Mouse (Mus musculus) adrenal gland, postnatal 36 days (tissue): Measurements from ENCODE around the gene Dock8. TPM values are rescaled to one million over a fixed set of nuclear protein-coding genes. Genes with fewer than 3 reads are reported as not detected.

Source experiments
- DNase-seq, 2 experiments: peaks; one replicate each; pipeline ENCODE4 v3.0.0; 2021; ENCODE audit warnings: mixed read lengths in 1 of 2
- total RNA-seq, 2 experiments: library from RNA; stranded (reverse); gene quantifications; 2 replicates each; pipeline ENCODE4 v1.2.3; 2021

Dock8 gene
- total RNA-seq, 2 experiments from 2014 or later: 12.2 to 31.7 TPM

GRCm38 (mm10) chr19:25187681-25188080 lies 188.3 kb downstream of the Dock8 start:
- DNase-seq: no peak

- peak in 1 of 2 experiments; percentile 33 for DNase-seq
These were observed 194.4 kb downstream of the Dock8 start for GRCm38 (mm10) chr19:25193751-25194150.

GRCm38 (mm10) chr19:25200081-25200860 lies 200.9 kb downstream of the Dock8 start:
- DNase-seq: no peak

- DNase-seq: no peak
These were observed 203.7 kb downstream of the Dock8 start for GRCm38 (mm10) chr19:25203077-25203476.

- peak in 1 of 2 experiments; percentile 16 for DNase-seq
These were observed 207.6 kb downstream of the Dock8 start for GRCm38 (mm10) chr19:25206969-25207368.

- DNase-seq: peak in 1 of 2 experiments; percentile 19
These were observed 208.5 kb downstream of the Dock8 start for GRCm38 (mm10) chr19:25207731-25208361.

- DNase-seq: no peak
These were observed 209.3 kb downstream of the Dock8 start for GRCm38 (mm10) chr19:25208596-25209110.

GRCm38 (mm10) chr19:25220611-25221010 lies 221.3 kb downstream of the Dock8 start:
- peak in 1 of 2 experiments; percentile 32 for DNase-seq

GRCm38 (mm10) chr19:25221964-25222640 lies 222.8 kb downstream of the Dock8 start:
- DNase-seq: peak in 1 of 2 experiments; percentile 17

- no peak for DNase-seq
These were observed 231.0 kb downstream of the Dock8 start for GRCm38 (mm10) chr19:25230058-25230974.

GRCm38 (mm10) chr19:25230975-25231334 lies 231.6 kb downstream of the Dock8 start:
- no peak for DNase-seq

- peak in 1 of 2 experiments; percentile 8 for DNase-seq
These were observed 232.7 kb downstream of the Dock8 start for GRCm38 (mm10) chr19:25232032-25232431.

- DNase-seq: peak; percentile 77 to 78
These were observed 237.5 kb downstream of the Dock8 start, which contains the start of gene Kank1 for GRCm38 (mm10) chr19:25236596-25237491. Gene Kank1 (plus strand): TSS chr19:25236975.

GRCm38 (mm10) chr19:25237492-25238040 lies 238.2 kb downstream of the Dock8 start:
- peak; percentile 24 to 49 for DNase-seq

GRCm38 (mm10) chr19:25238121-25238520 lies 238.8 kb downstream of the Dock8 start:
- no peak for DNase-seq

GRCm38 (mm10) chr19:25243566-25243965 lies 244.2 kb downstream of the Dock8 start:
- no peak for DNase-seq

- no peak for DNase-seq
These were observed 246.7 kb downstream of the Dock8 start for GRCm38 (mm10) chr19:25246062-25246461.

GRCm38 (mm10) chr19:25247858-25248552 lies 248.7 kb downstream of the Dock8 start:
- DNase-seq: no peak

GRCm38 (mm10) chr19:25249230-25249629 lies 249.9 kb downstream of the Dock8 start:
- no peak for DNase-seq
